Mouse (Mus musculus): ENCODE results near the gene Acap1.

DNA sequence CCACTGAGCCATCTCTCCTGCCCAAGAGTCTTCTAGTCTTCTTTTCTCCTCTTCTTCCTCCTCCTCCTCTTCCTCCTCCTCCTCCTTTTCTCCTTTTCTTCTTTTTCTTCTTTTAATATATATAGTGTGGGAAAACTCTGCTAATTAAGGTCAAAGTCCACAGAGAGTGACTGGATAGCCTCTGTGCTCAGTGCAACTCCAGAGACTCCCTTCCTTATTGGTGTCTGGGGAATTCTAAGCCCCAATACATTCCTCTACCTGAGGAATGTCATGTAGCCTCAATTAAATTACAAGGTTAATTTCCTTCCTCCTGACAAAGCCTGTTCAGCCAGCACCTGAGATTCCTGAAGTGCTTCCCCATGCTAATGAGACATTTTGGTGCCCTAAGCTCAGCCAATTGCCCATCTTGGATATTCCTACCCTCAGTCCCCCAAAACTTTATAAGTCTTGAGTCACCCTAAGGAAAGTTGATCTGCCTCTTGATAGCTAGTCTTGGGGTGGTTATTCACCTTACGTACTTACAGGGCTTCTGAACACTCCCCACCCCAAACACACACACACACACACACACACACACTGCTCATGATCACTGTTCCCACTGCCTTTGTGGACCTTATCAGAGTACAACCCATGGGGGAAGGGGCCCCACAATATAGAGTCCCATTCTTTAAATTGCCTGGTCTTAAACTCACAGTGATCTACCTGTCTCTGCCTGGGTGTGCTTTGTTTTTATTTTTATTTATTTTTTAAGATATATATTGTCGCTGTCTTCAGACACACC, 24.9 kb downstream of the Acap1 start:
- TF ChIP-seq CTCF (IDR thresholded peaks at IDR 0.05; ENCODE audit: borderline replicate concordance, extremely low read depth, insufficient read depth, insufficient read length) = no peak
- TF ChIP-seq POLR2A (IDR thresholded peaks at IDR 0.05; ENCODE audit: borderline replicate concordance, extremely low read depth, insufficient read depth, insufficient read length, poor library complexity, severe bottlenecking) = no peak

All from brain, embryonic 14.5 days (tissue).